Mouse (Mus musculus): ENCODE results near the gene 2310034G01Rik. TPM values are rescaled to one million over a fixed set of nuclear protein-coding genes. Genes with fewer than 3 reads are reported as not detected.
A peak's percentile ranks its signal among the peaks of the same experiment; 100 is the strongest.

Gene 2310034G01Rik
- polyA plus RNA-seq, 1 experiment from 2014 or later, result 1.5 TPM

DNA sequence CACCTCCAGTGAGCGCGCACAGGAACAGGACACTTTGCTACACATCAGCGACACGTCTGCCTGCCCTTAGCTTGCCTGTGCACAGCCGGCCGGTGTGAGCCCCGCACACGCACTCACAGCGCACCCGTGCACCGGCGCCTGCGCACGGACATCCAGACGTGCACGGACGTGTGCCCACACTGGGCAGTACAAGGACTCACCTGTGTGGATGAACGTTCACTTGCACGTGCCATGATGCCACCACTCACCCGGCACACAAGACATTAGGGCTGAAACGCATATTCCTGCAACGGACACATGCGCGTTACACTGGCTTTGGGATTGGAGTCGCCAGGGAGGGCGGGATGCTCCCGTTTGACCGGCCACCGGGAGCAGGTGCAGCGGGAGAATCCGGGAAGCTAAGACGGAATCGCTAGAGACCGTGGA is 45.2 kb downstream of the 2310034G01Rik start:
- H3K27me3 ChIP-seq (replicated peaks; ENCODE audit: control insufficient read depth, insufficient read depth, low read length), result peaks cover 16% of the 10 kb centered on the region
- H3K36me3 ChIP-seq (ENCODE audit: control insufficient read depth, insufficient read depth, low read length), result peaks cover 2% of the 10 kb centered on the region; the same call in 1 of the 2 replicates
- peak overlapping the region; percentile 99 for H3K4me2 ChIP-seq
- peak overlapping the region; percentile 70 for H3K9ac ChIP-seq (ENCODE audit: low read depth, low read length)
- peak overlapping the region; percentile 77 for H3K27ac ChIP-seq (ENCODE audit: low read depth, low read length)
- H3K4me3 ChIP-seq (ENCODE audit: low read depth, low read length), result peak overlapping the region; percentile 79
- 0% methylated on average over 34 of the region's 34 CpGs for WGBS
- peak; percentile 42 for ATAC-seq (replicated peaks; ENCODE audit: low FRiP score)
- DNase-seq (ENCODE audit: low spot score), result no peak
- peaks cover 16% of the 10 kb centered on the region for H3K4me1 ChIP-seq (replicated peaks; ENCODE audit: control insufficient read depth, insufficient read depth, low read length)
- no peaks in the 10 kb centered on the region for H3K9me3 ChIP-seq (ENCODE audit: control insufficient read depth, low read length)

DNA sequence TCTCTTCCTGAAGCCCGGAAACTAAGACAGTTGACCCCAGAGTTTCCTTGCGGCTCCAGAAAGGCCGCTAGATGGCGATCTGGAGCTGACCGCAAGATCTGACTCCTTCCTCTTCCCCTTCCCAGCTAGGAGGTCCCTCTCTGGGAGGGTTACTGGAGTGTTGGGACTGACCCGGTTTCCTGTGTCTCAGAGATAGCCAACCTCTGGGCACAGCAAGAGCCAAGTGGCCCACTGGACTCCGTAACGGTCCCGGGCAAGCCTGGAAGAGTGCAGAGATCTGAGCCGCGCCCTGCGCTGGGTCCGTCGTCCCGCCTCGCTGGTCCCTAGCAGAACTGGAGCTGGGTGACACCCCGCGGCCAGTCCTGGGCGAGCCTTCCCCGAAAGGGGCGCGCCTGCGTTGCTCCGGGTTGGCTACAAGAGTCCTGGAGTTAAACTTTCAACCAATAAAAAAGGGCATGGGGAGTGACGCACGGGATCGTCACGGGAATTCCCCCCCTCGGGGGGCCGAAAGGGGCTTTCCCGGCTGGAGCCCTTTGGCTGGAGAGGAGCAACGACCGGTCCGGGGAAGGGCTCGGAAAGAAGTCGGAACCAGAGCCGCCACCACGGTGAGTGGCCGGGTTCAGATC is 45.8 kb downstream of the 2310034G01Rik start, which contains the start of gene Nfkb2:
Gene Nfkb2, plus strand, starts transcription at position 105 of the 626 bp plus-strand sequence.
- ATAC-seq (replicated peaks; ENCODE audit: low FRiP score) (peak; percentile 87), DNase-seq (ENCODE audit: low spot score) (peak; percentile 92)
- Histone ChIP-seq H3K9me3 (ENCODE audit: control insufficient read depth, low read length) (no peaks in the 10 kb centered on the region), H3K36me3 (ENCODE audit: control insufficient read depth, insufficient read depth, low read length) (peaks cover under 1% of the 10 kb centered on the region; the same call in 1 of the 2 replicates), H3K9ac (ENCODE audit: low read depth, low read length) (peak within 1 kb of the TSS; percentile 70), H3K4me2 (peak within 1 kb of the TSS; percentile 99), H3K27ac (ENCODE audit: low read depth, low read length) (peak within 1 kb of the TSS; percentile 77), H3K4me3 (ENCODE audit: low read depth, low read length) (peak within 1 kb of the TSS; percentile 79), H3K4me1 (replicated peaks; ENCODE audit: control insufficient read depth, insufficient read depth, low read length) (peaks cover 14% of the 10 kb centered on the region), H3K27me3 (replicated peaks; ENCODE audit: control insufficient read depth, insufficient read depth, low read length) (peaks cover 13% of the 10 kb centered on the region)
- WGBS, result under 1% methylated on average over 39 of the region's 39 CpGs

DNA sequence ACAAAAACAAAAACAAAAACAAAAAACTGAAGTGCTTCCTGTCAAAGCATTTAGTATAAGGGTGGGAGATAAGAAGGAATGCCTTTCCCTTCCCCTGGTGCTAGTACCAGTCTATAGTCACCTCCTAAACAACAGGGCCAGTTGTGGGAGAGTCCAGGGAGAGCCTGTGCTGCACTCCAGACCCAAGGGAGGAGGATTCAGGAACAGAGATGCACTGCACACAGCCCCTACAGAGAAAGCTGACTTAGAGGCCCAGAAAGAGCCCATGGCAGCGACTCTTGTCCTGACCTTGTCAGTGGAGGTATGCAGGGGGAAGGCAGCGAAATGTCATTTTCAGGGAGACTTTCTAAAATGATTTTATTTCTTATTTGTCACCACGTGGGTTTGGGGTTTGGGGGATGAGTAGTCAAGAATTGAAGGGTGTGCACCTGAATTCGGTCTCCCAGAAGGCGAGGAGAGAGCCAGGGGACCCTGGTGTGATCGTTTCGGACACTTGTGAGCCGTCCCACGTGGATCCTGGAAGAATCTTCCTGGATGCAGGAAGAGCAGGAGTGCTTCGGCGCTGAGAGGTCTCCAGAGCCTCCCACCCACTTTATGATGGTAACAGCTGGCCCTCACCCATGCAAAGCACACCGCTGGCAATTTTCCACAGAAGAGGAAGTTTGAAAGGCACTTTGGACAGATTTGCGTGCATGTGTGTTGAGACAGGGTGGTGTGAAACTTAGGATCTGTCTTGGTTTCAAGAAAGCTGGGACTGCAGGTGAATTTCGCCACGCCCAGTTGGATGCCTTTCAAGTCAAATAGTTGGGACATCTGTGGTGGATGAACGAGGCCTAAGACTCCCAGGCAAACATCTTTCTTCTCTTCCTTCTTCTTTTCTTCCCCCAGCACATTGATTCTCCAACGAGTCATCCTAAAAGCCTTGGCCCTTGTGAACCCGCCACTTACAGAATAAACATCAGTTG is 46.6 kb downstream of the 2310034G01Rik start:
- no peak overlapping the region for H3K9ac ChIP-seq (ENCODE audit: low read depth, low read length)
- no peaks in the 10 kb centered on the region for H3K9me3 ChIP-seq (ENCODE audit: control insufficient read depth, low read length)
- peak overlapping the region; percentile 99 for H3K4me2 ChIP-seq
- peaks cover 11% of the 10 kb centered on the region for H3K27me3 ChIP-seq (replicated peaks; ENCODE audit: control insufficient read depth, insufficient read depth, low read length)
- peak overlapping the region; percentile 79 for H3K4me3 ChIP-seq (ENCODE audit: low read depth, low read length)
- WGBS, result 61% methylated on average over 18 of the region's 18 CpGs
- H3K36me3 ChIP-seq (ENCODE audit: control insufficient read depth, insufficient read depth, low read length), result no peaks in the 10 kb centered on the region
- H3K4me1 ChIP-seq (replicated peaks; ENCODE audit: control insufficient read depth, insufficient read depth, low read length), result peaks cover 7% of the 10 kb centered on the region; the same call in 1 of the 2 replicates
- H3K27ac ChIP-seq (ENCODE audit: low read depth, low read length), result no peak overlapping the region
- DNase-seq (ENCODE audit: low spot score) (no peak), ATAC-seq (replicated peaks; ENCODE audit: low FRiP score) (no peak)

- no peak for ATAC-seq (replicated peaks; ENCODE audit: low FRiP score)
- H3K9ac ChIP-seq (ENCODE audit: low read depth, low read length), result no peak overlapping the region
- H3K4me3 ChIP-seq (ENCODE audit: low read depth, low read length), result no peak overlapping the region
- DNase-seq (ENCODE audit: low spot score), result peak; percentile 26
- no peak overlapping the region for H3K27ac ChIP-seq (ENCODE audit: low read depth, low read length)
- H3K36me3 ChIP-seq (ENCODE audit: control insufficient read depth, insufficient read depth, low read length), result no peaks in the 10 kb centered on the region
- WGBS, result 83% methylated on average over 4 of the region's 4 CpGs
- H3K9me3 ChIP-seq (ENCODE audit: control insufficient read depth, low read length), result no peaks in the 10 kb centered on the region
- no peak overlapping the region for H3K4me2 ChIP-seq
- peaks cover 6% of the 10 kb centered on the region for H3K27me3 ChIP-seq (replicated peaks; ENCODE audit: control insufficient read depth, insufficient read depth, low read length)
- H3K4me1 ChIP-seq (replicated peaks; ENCODE audit: control insufficient read depth, insufficient read depth, low read length), result peaks cover 5% of the 10 kb centered on the region; the same call in 1 of the 2 replicates
Measured at GRCm38 (mm10) chr19:46302551-46302950, 47.6 kb downstream of the 2310034G01Rik start.

DNA sequence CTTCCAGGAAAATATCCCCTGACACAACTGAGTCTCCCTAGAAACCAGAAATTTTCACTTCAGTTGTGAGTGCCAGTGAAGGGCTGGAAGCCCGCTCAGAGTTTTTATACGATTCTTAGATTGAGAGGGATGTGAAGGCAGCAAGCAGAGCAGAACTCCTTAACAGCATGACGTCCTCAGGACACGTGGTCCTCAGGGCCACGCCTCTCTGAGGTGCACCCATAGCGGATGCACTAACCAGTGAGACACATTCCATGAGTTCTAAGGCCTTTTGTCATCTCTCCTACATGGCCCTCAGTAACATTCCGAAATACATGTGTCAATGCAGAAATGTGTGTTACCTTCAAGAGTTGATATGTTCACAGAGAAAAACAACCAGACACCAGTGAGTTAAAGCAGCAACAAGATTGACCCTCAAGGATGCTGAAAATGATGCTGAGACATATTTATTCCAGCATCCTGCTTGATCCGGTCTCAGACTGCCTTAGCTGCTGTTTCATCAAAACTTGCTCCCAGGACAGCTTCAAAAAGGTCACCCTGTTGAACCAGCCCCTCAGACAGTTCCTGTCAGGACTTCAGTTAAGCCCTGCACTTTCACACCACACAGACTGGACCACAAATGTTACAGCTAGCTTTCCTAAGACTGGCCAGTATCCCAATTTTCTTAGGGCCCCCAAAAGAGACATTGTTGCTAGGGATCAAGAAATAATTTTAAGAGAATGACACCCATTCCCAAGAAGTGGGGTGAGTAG is 49.6 kb downstream of the 2310034G01Rik start:
- no peak for ATAC-seq (replicated peaks; ENCODE audit: low FRiP score)
- H3K4me1 ChIP-seq (replicated peaks; ENCODE audit: control insufficient read depth, insufficient read depth, low read length), result no peaks in the 10 kb centered on the region; the same call in 1 of the 2 replicates
- no peaks in the 10 kb centered on the region for H3K27me3 ChIP-seq (replicated peaks; ENCODE audit: control insufficient read depth, insufficient read depth, low read length)
- no peak for DNase-seq (ENCODE audit: low spot score)
- H3K9ac ChIP-seq (ENCODE audit: low read depth, low read length), result no peak overlapping the region
- no peaks in the 10 kb centered on the region for H3K36me3 ChIP-seq (ENCODE audit: control insufficient read depth, insufficient read depth, low read length)
- no peak overlapping the region for H3K4me3 ChIP-seq (ENCODE audit: low read depth, low read length)
- WGBS, result 36% methylated on average over 8 of the region's 8 CpGs
- H3K27ac ChIP-seq (ENCODE audit: low read depth, low read length), result no peak overlapping the region
- H3K9me3 ChIP-seq (ENCODE audit: control insufficient read depth, low read length), result no peaks in the 10 kb centered on the region
- no peak overlapping the region for H3K4me2 ChIP-seq

MicroRNAs within 50 kb of the gene (microRNA counts, 519-probe panel; counts per million panel counts)
- microRNA mmu-miR-146b, result not detected

Small RNA genes lying within 50 kb of the gene (microRNA-seq; reads per million reads assigned to microRNA genes)
- not detected for gene Mir146b (ENCODE audit: borderline number of aligned reads)

Other genes starting within 250 kb of the 2310034G01Rik start
- gene Elovl3, start 218.4 kb downstream of the 2310034G01Rik start, polyA plus RNA-seq (2014; fragmentation: Nextera tagmentation; extraction: Ambion mirVana), result not detected in 2 replicates
- gene Pitx3, start 202.0 kb downstream of the 2310034G01Rik start, polyA plus RNA-seq (2014; fragmentation: Nextera tagmentation; extraction: Ambion mirVana), result 0.47 and 0.55 TPM in 2 replicates
- 30.8 and 31.1 TPM in 2 replicates for gene Gbf1, start 197.8 kb downstream of the 2310034G01Rik start, polyA plus RNA-seq (2014; fragmentation: Nextera tagmentation; extraction: Ambion mirVana)
- gene Nfkb2, start 46.0 kb downstream of the 2310034G01Rik start, polyA plus RNA-seq (2014; fragmentation: Nextera tagmentation; extraction: Ambion mirVana), result 6.0 and 6.6 TPM in 2 replicates
- 11.9 and 12.4 TPM in 2 replicates for gene Psd, start 23.1 kb downstream of the 2310034G01Rik start, polyA plus RNA-seq (2014; fragmentation: Nextera tagmentation; extraction: Ambion mirVana)
- gene Fbxl15, start 22.1 kb downstream of the 2310034G01Rik start, polyA plus RNA-seq (2014; fragmentation: Nextera tagmentation; extraction: Ambion mirVana), result 15.7 and 16.4 TPM in 2 replicates
- gene Cuedc2, start 11.6 kb downstream of the 2310034G01Rik start, polyA plus RNA-seq (2014; fragmentation: Nextera tagmentation; extraction: Ambion mirVana), result 151 and 153 TPM in 2 replicates
- 21.9 and 25.4 TPM in 2 replicates for gene Mfsd13a, start 9.2 kb downstream of the 2310034G01Rik start, polyA plus RNA-seq (2014; fragmentation: Nextera tagmentation; extraction: Ambion mirVana)
- gene Actr1a, start 45.4 kb upstream of the 2310034G01Rik start, polyA plus RNA-seq (2014; fragmentation: Nextera tagmentation; extraction: Ambion mirVana), result 90.6 and 103 TPM in 2 replicates
- gene Sufu, start 46.6 kb upstream of the 2310034G01Rik start, polyA plus RNA-seq (2014; fragmentation: Nextera tagmentation; extraction: Ambion mirVana), result 22.8 and 24.7 TPM in 2 replicates
- gene Trim8, start 151.4 kb upstream of the 2310034G01Rik start, polyA plus RNA-seq (2014; fragmentation: Nextera tagmentation; extraction: Ambion mirVana), result 22.9 and 24.1 TPM in 2 replicates
- 42.6 and 50.5 TPM in 2 replicates for gene Arl3, start 222.9 kb upstream of the 2310034G01Rik start, polyA plus RNA-seq (2014; fragmentation: Nextera tagmentation; extraction: Ambion mirVana)
- gene Sfxn2, start 223.1 kb upstream of the 2310034G01Rik start, polyA plus RNA-seq (2014; fragmentation: Nextera tagmentation; extraction: Ambion mirVana), result 24.7 and 26.2 TPM in 2 replicates
- gene Wbp1l, start 248.8 kb upstream of the 2310034G01Rik start, polyA plus RNA-seq (2014; fragmentation: Nextera tagmentation; extraction: Ambion mirVana), result 36.6 and 40.7 TPM in 2 replicates

Data from liver, embryonic 11.5 days (tissue).